Mouse (Mus musculus) lung, embryonic 16.5 days (tissue): ENCODE results near the gene Cmtm2a. TPM values are rescaled to one million over a fixed set of nuclear protein-coding genes. Genes with fewer than 3 reads are reported as not detected.
"Not testable (repeated sequence)": the region's sequence is repeated elsewhere in the genome, so short reads cannot be mapped to it uniquely, and the experiment has no call there.

Experiments used
- ATAC-seq: fragments of 200-750 bp; cut with Nextera tagmentation; 2 replicates; pipeline ENCODE4 v1.8.0; 2017; ENCODE audit warnings: low read depth, mild to moderate bottlenecking, moderate library complexity
- H3K27ac ChIP-seq: fragments of 300-500 bp; sonication (generic); 2 replicates; pipeline ENCODE4 v1.5.1; 2014; ENCODE audit warnings: mild to moderate bottlenecking, control low read depth, low read length
- H3K27me3 ChIP-seq: fragments of 300-500 bp; sonication (generic); 2 replicates; pipeline ENCODE4 v1.6.1; 2014; ENCODE audit warnings: low read depth, low read length, mixed read lengths; ENCODE audit not compliant: control insufficient read depth, insufficient read depth
- H3K36me3 ChIP-seq: fragments of 300-500 bp; sonication (generic); 2 replicates; pipeline ENCODE4 v1.6.1; 2014; ENCODE audit warnings: low read length; ENCODE audit not compliant: control insufficient read depth, insufficient read depth
- H3K4me1 ChIP-seq: fragments of 300-500 bp; sonication (generic); replicated peaks from 2 replicates; pipeline ENCODE4 v1.6.1; 2014; ENCODE audit warnings: low read length, mixed read lengths; ENCODE audit not compliant: control insufficient read depth, insufficient read depth
- H3K4me2 ChIP-seq: fragments of 300-500 bp; sonication (generic); 2 replicates; pipeline ENCODE4 v1.6.1; 2014; ENCODE audit warnings: low read depth, low read length, control low read depth
- H3K4me3 ChIP-seq: fragments of 300-500 bp; sonication (generic); 2 replicates; pipeline ENCODE4 v1.5.1; 2014; ENCODE audit warnings: mild to moderate bottlenecking, low read length, control low read depth
- H3K9ac ChIP-seq: fragments of 300-500 bp; sonication (generic); 2 replicates; pipeline ENCODE4 v1.6.1; 2014; ENCODE audit warnings: low read length, control low read depth
- H3K9me3 ChIP-seq: fragments of 300-500 bp; sonication (generic); 2 replicates; pipeline ENCODE4 v1.6.1; 2016; ENCODE audit warnings: low read length; ENCODE audit not compliant: control insufficient read depth
- WGBS: fragments of 180-500 bp; shearing (Covaris S2); extraction: QIAGEN DNeasy Blood & Tissue Kit; methylation state at CpG from one replicate; pipeline ENCODE4 v1.1.7; 2014; 5-methylcytosine and 5-hydroxymethylcytosine counted together
- polyA plus RNA-seq: library from polyadenylated mRNA; unstranded; fragments of >200 nt; fragmentation: Nextera tagmentation; extraction: Ambion mirVana; gene quantifications from 2 replicates; pipeline ENCODE4 v1.2.1, GENCODE M21; 2015

The Cmtm2a gene
- polyA plus RNA-seq, result not detected in 2 replicates

DNA sequence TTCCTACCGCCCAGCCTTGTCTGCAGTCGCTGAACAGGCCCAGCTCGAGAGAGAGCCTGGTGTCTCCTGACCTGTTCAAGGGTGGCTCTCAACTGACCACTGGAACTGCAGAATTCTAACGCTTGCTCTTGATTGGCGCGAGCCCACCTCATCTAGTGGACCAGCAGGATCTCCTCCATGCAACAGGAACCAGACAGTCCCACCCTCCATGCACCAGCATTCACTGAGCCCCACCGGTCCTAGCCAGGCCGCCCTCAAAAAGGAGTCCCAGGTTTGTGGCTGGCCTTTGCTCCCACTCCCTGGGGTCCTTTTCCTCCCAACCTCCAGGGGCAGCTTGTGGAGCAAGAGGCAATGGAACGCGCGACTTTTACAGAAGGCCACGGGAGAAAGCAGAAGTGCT is at the start of gene Cmtm2a:
Cmtm2a (minus strand) TSS at position 101 of the 400 bp plus-strand sequence.
- H3K36me3 ChIP-seq, H3K9me3 ChIP-seq, H3K27me3 ChIP-seq, H3K9ac ChIP-seq, H3K4me3 ChIP-seq, ATAC-seq, H3K4me2 ChIP-seq, H3K4me1 ChIP-seq, H3K27ac ChIP-seq: not testable (repeated sequence)
- 80% methylated on average over 11 of the region's 12 CpGs for WGBS

DNA sequence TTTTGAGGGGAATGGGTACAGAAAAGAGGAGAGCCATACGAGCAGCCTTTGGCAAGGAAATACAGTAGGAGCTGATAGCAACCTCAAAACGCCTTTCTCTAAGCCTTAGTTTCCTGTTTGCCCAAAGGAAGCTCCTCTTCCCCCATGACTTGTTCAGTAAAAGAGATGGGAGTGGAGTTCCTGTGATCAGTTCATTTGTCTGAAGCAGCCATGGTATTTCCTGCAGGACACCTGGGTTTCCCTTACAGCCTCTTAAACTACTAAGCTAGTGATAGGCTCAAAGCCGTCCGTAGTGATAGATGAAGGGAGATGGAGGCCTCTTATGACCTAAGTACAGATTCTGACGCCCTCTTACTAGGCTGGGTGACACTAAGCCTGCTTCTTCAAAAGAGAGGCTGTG is 49.4 kb upstream of the Cmtm2a start:
- Histone ChIP-seq H3K4me3 (no peak overlapping the region), H3K4me1 (peaks cover 17% of the 10 kb centered on the region), H3K9ac (no peak overlapping the region), H3K4me2 (0 out of 2 replicates have a peak overlapping the region, but pooled peaks have one; percentile 13), H3K27ac (no peak overlapping the region), H3K9me3 (no peaks in the 10 kb centered on the region), H3K36me3 (peaks cover 2% of the 10 kb centered on the region; the same call in 1 of the 2 replicates), H3K27me3 (no peaks in the 10 kb centered on the region)
- ATAC-seq, result no peak
- 51% methylated on average over 5 of the region's 5 CpGs for whole genome bisulfite sequencing

DNA sequence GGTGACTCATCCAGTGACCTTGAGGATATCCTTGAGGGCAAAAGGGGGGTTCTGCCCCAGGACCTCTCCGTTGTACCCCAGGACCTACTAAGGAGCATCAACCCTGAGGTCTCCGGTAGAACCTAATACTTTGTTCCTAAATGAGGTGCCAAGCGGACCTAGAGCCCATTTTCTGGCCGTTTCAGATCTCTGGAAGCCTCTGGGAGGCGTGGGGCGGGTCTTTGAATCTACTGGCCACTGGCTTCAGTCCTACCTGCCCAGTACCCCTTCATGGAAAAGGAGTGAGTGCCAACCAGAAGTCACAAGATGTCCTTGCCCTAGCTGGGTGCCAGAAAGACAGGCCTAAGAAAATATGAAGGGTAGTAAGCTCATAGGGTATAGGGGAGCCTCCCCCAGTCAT is 48.7 kb upstream of the Cmtm2a start:
- peak overlapping the region; percentile 80; the same call in 1 of the 2 replicates for H3K9ac ChIP-seq
- no peaks in the 10 kb centered on the region; the same call in 1 of the 2 replicates for H3K9me3 ChIP-seq
- no peak for ATAC-seq

DNA sequence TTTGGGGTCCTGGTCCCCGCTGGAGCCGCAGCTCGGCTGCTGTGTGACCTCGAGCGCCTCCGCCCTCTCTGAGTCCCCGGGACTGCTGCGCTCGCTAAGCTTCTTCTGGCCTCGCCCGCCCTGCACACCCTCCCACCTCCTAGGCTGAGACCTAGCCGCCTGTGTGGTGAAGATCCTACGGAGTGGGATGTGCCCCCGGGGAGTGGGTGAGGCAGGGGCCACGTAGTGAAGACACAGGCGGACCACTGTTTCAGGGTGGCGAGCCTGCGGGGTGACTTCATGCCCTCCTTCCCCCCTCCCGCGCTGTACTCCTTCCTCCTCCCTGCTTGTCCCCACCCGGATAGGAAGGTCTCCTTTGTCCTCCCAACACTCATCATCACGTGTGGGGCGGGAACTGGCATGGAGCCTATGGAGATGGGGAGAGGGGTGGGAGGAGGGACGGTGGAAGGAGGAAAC is 48.2 kb upstream of the Cmtm2a start:
- peak overlapping the region; percentile 80 for H3K9ac ChIP-seq
- peaks cover 17% of the 10 kb centered on the region for H3K4me1 ChIP-seq
- H3K4me2 ChIP-seq, result peak overlapping the region; percentile 81
- H3K4me3 ChIP-seq, result peak overlapping the region; percentile 63
- no peaks in the 10 kb centered on the region for H3K27me3 ChIP-seq
- H3K27ac ChIP-seq, result peak overlapping the region; percentile 89
- H3K36me3 ChIP-seq, result peaks cover 2% of the 10 kb centered on the region; the same call in 1 of the 2 replicates
- WGBS, result under 1% methylated on average over 24 of the region's 24 CpGs
- ATAC-seq, result peak; percentile 69
- no peaks in the 10 kb centered on the region; the same call in 1 of the 2 replicates for H3K9me3 ChIP-seq

More for the DNA sequence above, 48.7 kb upstream of the Cmtm2a start:
- peak overlapping the region; percentile 81 for H3K4me2 ChIP-seq
- peak overlapping the region; percentile 44 for H3K27ac ChIP-seq
- peaks cover 17% of the 10 kb centered on the region for H3K4me1 ChIP-seq
- peaks cover 2% of the 10 kb centered on the region; the same call in 1 of the 2 replicates for H3K36me3 ChIP-seq
- H3K27me3 ChIP-seq, result no peaks in the 10 kb centered on the region
- peak overlapping the region; percentile 63 for H3K4me3 ChIP-seq
- 41% methylated on average over 6 of the region's 6 CpGs for WGBS

DNA sequence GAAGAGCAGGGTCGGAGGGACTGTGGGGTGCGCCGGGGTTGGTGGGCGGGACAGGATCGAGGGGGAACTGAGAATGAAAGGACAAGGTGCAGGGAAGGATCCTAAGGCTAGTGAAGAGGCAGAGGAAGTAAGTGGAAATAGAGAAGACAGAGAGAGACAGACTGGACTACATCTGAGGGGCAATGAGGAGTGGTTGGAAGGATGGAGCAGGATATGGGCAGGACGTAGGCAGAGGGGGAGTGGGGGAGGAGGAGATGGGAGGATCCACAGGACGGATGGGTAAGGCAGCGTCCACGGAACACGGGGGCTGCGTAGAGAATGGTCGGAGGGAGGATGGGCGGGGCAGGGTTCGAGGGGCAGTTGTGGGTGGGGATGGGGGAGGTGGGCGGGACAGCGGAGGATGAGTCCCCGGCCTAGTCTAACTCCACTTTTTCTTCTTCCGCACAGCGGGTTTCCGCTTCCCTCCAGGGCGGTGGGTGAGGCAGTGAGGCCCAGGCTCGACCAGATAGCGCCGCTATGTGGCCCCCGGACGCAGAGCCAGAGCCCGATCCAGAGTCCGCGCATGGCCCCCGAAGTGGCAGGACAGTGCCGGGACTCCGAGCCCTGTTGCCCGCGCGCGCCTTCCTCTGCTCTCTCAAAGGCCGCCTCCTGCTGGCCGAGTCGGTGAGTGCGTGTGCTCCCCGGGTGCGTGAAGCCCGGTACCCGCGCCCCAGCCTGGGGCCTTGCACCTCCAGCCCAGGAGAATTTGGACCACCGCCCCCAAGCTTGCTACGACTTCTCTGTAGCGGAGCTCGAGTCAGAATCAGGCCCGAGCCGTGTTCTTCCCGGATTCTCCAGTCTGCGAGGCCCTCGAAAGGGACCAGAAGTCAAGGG is 47.5 kb upstream of the Cmtm2a start:
- Histone ChIP-seq H3K27me3 (no peaks in the 10 kb centered on the region), H3K9ac (peak overlapping the region; percentile 80), H3K4me1 (peaks cover 17% of the 10 kb centered on the region), H3K4me3 (peak overlapping the region; percentile 63), H3K27ac (peak overlapping the region; percentile 89), H3K4me2 (peak overlapping the region; percentile 81), H3K36me3 (peaks cover 2% of the 10 kb centered on the region; the same call in 1 of the 2 replicates), H3K9me3 (no peaks in the 10 kb centered on the region; the same call in 1 of the 2 replicates)
- 2% methylated on average over 47 of the region's 54 CpGs for WGBS
- peak; percentile 85 for ATAC-seq

DNA sequence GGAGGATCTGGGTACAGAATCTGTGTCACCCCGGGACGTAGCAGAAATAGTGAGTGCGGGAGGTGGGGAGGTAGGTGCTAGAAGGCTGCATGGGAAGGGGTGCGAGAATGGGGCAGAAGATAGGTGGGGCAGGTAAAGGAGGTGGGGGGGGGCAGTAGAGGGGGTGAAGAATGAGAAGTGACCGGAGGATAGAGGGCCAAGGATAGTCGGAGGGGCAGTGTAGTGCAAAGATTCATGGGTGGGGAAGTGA is 46.9 kb upstream of the Cmtm2a start:
- Histone ChIP-seq H3K36me3 (no peaks in the 10 kb centered on the region), H3K27ac (peak overlapping the region; percentile 89), H3K9ac (peak overlapping the region; percentile 80), H3K4me1 (peaks cover 17% of the 10 kb centered on the region), H3K4me3 (peak overlapping the region; percentile 63), H3K27me3 (no peaks in the 10 kb centered on the region), H3K9me3 (no peaks in the 10 kb centered on the region; the same call in 1 of the 2 replicates), H3K4me2 (peak overlapping the region; percentile 81)
- no peak; the same call in 1 of the 2 replicates for ATAC-seq
- 2% methylated on average over 6 of the region's 6 CpGs for WGBS

DNA sequence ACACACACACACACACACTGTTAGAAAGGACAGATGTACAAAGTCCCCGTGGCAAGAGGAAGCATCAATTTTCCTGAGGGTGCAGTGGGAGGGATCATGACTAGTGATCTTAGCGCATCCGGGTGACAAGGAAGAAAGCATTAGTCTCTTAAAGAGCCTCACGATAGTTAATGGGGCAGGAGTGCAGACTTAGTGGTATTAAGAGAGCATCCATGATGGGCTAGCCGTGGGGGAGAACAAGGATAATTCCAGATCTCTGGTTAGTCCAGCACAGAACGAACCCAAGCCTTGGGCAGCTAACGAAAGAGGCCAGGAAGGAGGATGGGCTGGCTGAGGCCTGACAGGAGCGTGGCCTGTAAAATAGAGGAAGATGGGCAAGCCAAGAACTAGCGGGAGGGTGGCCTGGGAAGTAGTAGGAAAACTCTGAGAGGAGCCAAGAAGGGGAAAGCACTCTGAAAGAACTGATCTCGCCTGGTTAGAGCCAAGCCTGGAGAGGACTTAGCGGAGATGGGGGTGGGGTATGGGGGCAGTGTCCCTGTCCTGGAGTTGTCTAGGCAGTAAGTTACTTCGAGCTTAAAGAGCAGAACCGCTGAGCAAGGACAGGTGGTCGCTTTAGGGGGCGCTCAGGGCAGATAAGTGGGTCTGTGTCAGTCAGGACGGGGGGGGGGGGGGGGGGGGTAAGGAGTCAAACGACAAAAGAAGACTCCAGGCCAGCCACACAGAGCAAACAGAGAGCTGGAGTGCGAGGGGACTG is 46.4 kb upstream of the Cmtm2a start, which contains the start of gene Cmtm3:
Cmtm3 (plus strand) TSS at position 182 of the 754 bp plus-strand sequence.
- Histone ChIP-seq H3K27me3 (no peaks in the 10 kb centered on the region), H3K9me3 (no peaks in the 10 kb centered on the region; the same call in 1 of the 2 replicates), H3K4me1 (peaks cover 17% of the 10 kb centered on the region), H3K4me3 (peak within 1 kb of the TSS; percentile 63), H3K4me2 (peak within 1 kb of the TSS; percentile 81), H3K9ac (peak within 1 kb of the TSS; percentile 80), H3K36me3 (no peaks in the 10 kb centered on the region), H3K27ac (peak within 1 kb of the TSS; percentile 89)
- WGBS, result 12% methylated on average over 17 of the region's 18 CpGs
- no peak for ATAC-seq

DNA sequence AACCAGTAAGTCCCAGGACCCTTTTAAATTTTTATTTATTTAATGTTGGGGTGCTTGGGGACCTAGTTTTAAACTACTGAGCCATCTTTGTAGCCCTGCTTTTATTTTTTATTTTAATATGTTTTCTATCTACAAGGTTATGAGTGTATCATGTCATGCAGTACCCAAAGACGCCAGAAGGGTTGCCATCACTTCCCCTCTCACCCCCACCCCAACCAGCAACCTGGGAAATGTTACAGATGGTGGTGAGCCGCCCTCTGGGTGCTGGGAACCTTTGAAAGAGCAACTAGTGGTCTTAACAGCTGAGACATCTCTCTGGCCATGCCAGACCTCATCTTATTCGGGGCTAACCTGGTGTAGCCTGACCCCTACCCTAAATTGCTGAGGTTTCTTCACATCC is 44.9 kb upstream of the Cmtm2a start:
- H3K4me2 ChIP-seq, result no peak overlapping the region
- no peak overlapping the region for H3K27ac ChIP-seq
- H3K9ac ChIP-seq, result no peak overlapping the region
- H3K4me3 ChIP-seq, result no peak overlapping the region
- no peak for ATAC-seq
- no peaks in the 10 kb centered on the region; the same call in 1 of the 2 replicates for H3K9me3 ChIP-seq
- H3K4me1 ChIP-seq, result peaks cover 17% of the 10 kb centered on the region
- no peaks in the 10 kb centered on the region for H3K36me3 ChIP-seq
- 46% methylated on average over 3 of the region's 3 CpGs for WGBS
- no peaks in the 10 kb centered on the region for H3K27me3 ChIP-seq

DNA sequence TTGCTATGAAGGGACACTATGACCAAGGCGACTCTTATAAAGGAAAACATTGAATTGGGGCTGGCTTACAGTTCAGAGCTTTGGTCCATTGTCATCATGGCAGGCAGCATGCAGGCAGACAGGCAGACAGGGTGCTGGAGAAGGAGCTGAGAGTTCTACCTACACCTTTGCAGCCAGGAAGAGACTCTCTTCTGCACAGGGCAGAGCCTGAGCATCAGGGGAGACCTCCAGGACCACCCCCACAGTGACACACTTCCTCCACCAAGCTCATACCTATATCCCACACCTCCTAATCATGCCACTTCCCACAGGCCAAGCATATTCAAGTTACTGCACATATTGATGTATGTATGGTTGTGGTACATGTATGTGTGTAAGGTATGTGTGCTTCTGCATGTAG is 43.8 kb upstream of the Cmtm2a start:
- no peak overlapping the region for H3K4me3 ChIP-seq
- H3K27ac ChIP-seq, result no peak overlapping the region
- peaks cover 11% of the 10 kb centered on the region for H3K4me1 ChIP-seq
- no peak overlapping the region for H3K9ac ChIP-seq
- ATAC-seq, result no peak
- no peaks in the 10 kb centered on the region; the same call in 1 of the 2 replicates for H3K9me3 ChIP-seq
- H3K36me3 ChIP-seq, result no peaks in the 10 kb centered on the region
- no peak overlapping the region for H3K4me2 ChIP-seq
- H3K27me3 ChIP-seq, result no peaks in the 10 kb centered on the region
- WGBS, result 92% methylated on average over 1 of the region's 1 CpGs
